Mouse (Mus musculus): ENCODE data around the gene Hoxa6.

GRCm38 (mm10) chr6:52200751-52201250 lies 7.7 kb downstream of the Hoxa6 start:
- TF ChIP-seq CTCF (IDR thresholded peaks at IDR 0.05; ENCODE audit: control insufficient read depth, insufficient read depth, insufficient read length) (no peak), MAX (IDR thresholded peaks at IDR 0.05) (no peak), USF1 (IDR thresholded peaks at IDR 0.05; ENCODE audit: low read depth) (no peak)
